Mouse (Mus musculus): Measurements from ENCODE around the gene Rgma.

Gene Rgma

GRCm38 (mm10) chr7:73400051-73400916 is 25.0 kb downstream of the Rgma start:
- peak in 1 of 2 experiments; percentile 37 for DNase-seq

- no peak for DNase-seq
Measured at GRCm38 (mm10) chr7:73402106-73402505, 26.8 kb downstream of the Rgma start.

- no peak for DNase-seq
Measured at GRCm38 (mm10) chr7:73402671-73403070, 27.4 kb downstream of the Rgma start.

GRCm38 (mm10) chr7:73403538-73403937 is 28.2 kb downstream of the Rgma start:
- DNase-seq, result no peak

GRCm38 (mm10) chr7:73405550-73405949 is 30.2 kb downstream of the Rgma start:
- DNase-seq, result no peak

- no peak for DNase-seq
Measured at GRCm38 (mm10) chr7:73411523-73411922, 36.2 kb downstream of the Rgma start.

- DNase-seq, result no peak
Measured at GRCm38 (mm10) chr7:73411986-73412385, 36.7 kb downstream of the Rgma start.

GRCm38 (mm10) chr7:73412419-73412818 is 37.1 kb downstream of the Rgma start:
- DNase-seq, result peak in 1 of 2 experiments; percentile 49

GRCm38 (mm10) chr7:73414192-73414591 is 38.9 kb downstream of the Rgma start:
- DNase-seq, result no peak

GRCm38 (mm10) chr7:73419375-73419774 is 44.1 kb downstream of the Rgma start:
- no peak for DNase-seq

- DNase-seq, result no peak
Measured at GRCm38 (mm10) chr7:73420827-73421226, 45.5 kb downstream of the Rgma start.

GRCm38 (mm10) chr7:73421278-73422015 is 46.1 kb downstream of the Rgma start:
- DNase-seq, result no peak

GRCm38 (mm10) chr7:73422223-73423113 is 47.2 kb downstream of the Rgma start:
- peak; percentile 62 to 69 for DNase-seq

GRCm38 (mm10) chr7:73423236-73423635 is 47.9 kb downstream of the Rgma start:
- no peak for DNase-seq

GRCm38 (mm10) chr7:73424243-73424642 is 48.9 kb downstream of the Rgma start:
- DNase-seq, result no peak

GRCm38 (mm10) chr7:73424705-73425104 is 49.4 kb downstream of the Rgma start:
- DNase-seq, result no peak

GRCm38 (mm10) chr7:73425451-73425850 is 50.1 kb downstream of the Rgma start:
- no peak for DNase-seq

- peak in 1 of 2 experiments; percentile 41 for DNase-seq
Measured at GRCm38 (mm10) chr7:73426235-73426634, 50.9 kb downstream of the Rgma start.

- no peak for DNase-seq
Measured at GRCm38 (mm10) chr7:73426752-73427386, 51.6 kb downstream of the Rgma start.

GRCm38 (mm10) chr7:73427794-73428193 is 52.5 kb downstream of the Rgma start:
- DNase-seq, result no peak

- DNase-seq, result no peak
Measured at GRCm38 (mm10) chr7:73428525-73428924, 53.2 kb downstream of the Rgma start.

GRCm38 (mm10) chr7:73433637-73434335 is 58.5 kb downstream of the Rgma start:
- no peak for DNase-seq
